Comparison of ENCODE assay signal across 28 mouse cellular contexts in genomic region chr16:54226149-54226548, GRCm38 (mm10).
"Had no signal": no experiment of that assay in that cellular context is flagged by ENCODE, and none has a peak within 500 bp of the region (broad histone marks: within the 10 kb centered on the region; RNA-seq: fewer than 3 reads in every experiment).

No protein-coding gene starts in this region.

- DNase-seq: gastrocnemius, postnatal 14 days; gastrocnemius, postnatal 36 days; heart, adult 11 months; heart, adult 2 months; heart, postnatal 14 days; heart, postnatal 36 days; kidney, adult 2 months; kidney, adult 9 months; kidney, postnatal 14 days; kidney, postnatal 36 days; layer of hippocampus, adult 9-11 months; layer of hippocampus, postnatal 36 days; left cerebral cortex, postnatal 4 days had no signal

- H3K27me3 ChIP-seq: heart, embryonic 13.5 days; heart, embryonic 15.5 days; hindbrain, embryonic 12.5 days; intestine, embryonic 15.5 days; kidney, embryonic 15.5 days; limb, embryonic 13.5 days; limb, embryonic 15.5 days; liver, embryonic 12.5 days had no signal

- H3K9ac ChIP-seq: heart, embryonic 13.5 days; heart, embryonic 15.5 days; hindbrain, embryonic 12.5 days; hindbrain, embryonic 14.5 days; intestine, embryonic 15.5 days; kidney, embryonic 15.5 days; limb, embryonic 13.5 days; limb, embryonic 15.5 days; liver, embryonic 12.5 days; liver, embryonic 14.5 days had no signal

- H3K4me3 ChIP-seq: heart, adult 2 months; heart, embryonic 13.5 days; heart, embryonic 15.5 days; hindbrain, embryonic 12.5 days; intestine, embryonic 15.5 days; kidney, embryonic 15.5 days; limb, embryonic 13.5 days; limb, embryonic 15.5 days; liver, embryonic 12.5 days had no signal

- H3K9me3 ChIP-seq: heart, embryonic 13.5 days; heart, embryonic 15.5 days; hindbrain, embryonic 12.5 days; intestine, embryonic 15.5 days; kidney, embryonic 15.5 days; limb, embryonic 13.5 days; limb, embryonic 15.5 days; liver, embryonic 12.5 days had no signal

- H3K4me2 ChIP-seq: heart, embryonic 11.5 days; heart, embryonic 13.5 days; heart, embryonic 15.5 days; hindbrain, embryonic 12.5 days; hindbrain, embryonic 14.5 days; intestine, embryonic 15.5 days; kidney, embryonic 15.5 days; limb, embryonic 13.5 days; limb, embryonic 15.5 days; liver, embryonic 12.5 days had no signal

- H3K4me1 ChIP-seq: heart, embryonic 13.5 days; heart, embryonic 15.5 days; hindbrain, embryonic 12.5 days; intestine, embryonic 15.5 days; kidney, embryonic 15.5 days; limb, embryonic 13.5 days; limb, embryonic 15.5 days; liver, embryonic 12.5 days had no signal

- ATAC-seq: hindbrain, embryonic 16.5 days; inflammation-experienced regulatory T-cells, adult 6 months; intestine, embryonic 15.5 days; intestine, postnatal 0 days; liver, embryonic 12.5 days had no signal

- H3K36me3 ChIP-seq: heart, embryonic 13.5 days; heart, embryonic 15.5 days; hindbrain, embryonic 12.5 days; intestine, embryonic 15.5 days; kidney, embryonic 15.5 days; limb, embryonic 13.5 days; limb, embryonic 15.5 days; liver, embryonic 12.5 days had no signal

- H3K27ac ChIP-seq: heart, adult 2 months; heart, embryonic 13.5 days; heart, embryonic 15.5 days; hindbrain, embryonic 12.5 days; hindbrain, embryonic 14.5 days; intestine, embryonic 15.5 days; kidney, embryonic 15.5 days; kidney, postnatal 0 days; limb, embryonic 13.5 days; limb, embryonic 15.5 days; liver, embryonic 12.5 days; liver, embryonic 14.5 days had no signal
